Mouse (Mus musculus): ENCODE results near the gene L3mbtl4.
A peak's percentile ranks its signal among the peaks of the same experiment; 100 is the strongest.

L3mbtl4 gene

GRCm38 (mm10) chr17:68273527-68273926 lies at the start of gene L3mbtl4:
TSS of gene L3mbtl4 (plus strand) at chr17:68273797.
- DNase-seq = peak; percentile 8

- DNase-seq = no peak
Measured at GRCm38 (mm10) chr17:68230484-68230883, 43.1 kb upstream of the L3mbtl4 start.

GRCm38 (mm10) chr17:68235380-68235779 lies 38.2 kb upstream of the L3mbtl4 start:
- DNase-seq = peak; percentile 40

GRCm38 (mm10) chr17:68236992-68237391 lies 36.6 kb upstream of the L3mbtl4 start:
- DNase-seq = no peak

- no peak for DNase-seq
Measured at GRCm38 (mm10) chr17:68240171-68240570, 33.4 kb upstream of the L3mbtl4 start.

- no peak for DNase-seq
Measured at GRCm38 (mm10) chr17:68264835-68265557, 8.6 kb upstream of the L3mbtl4 start.

- DNase-seq = no peak
Measured at GRCm38 (mm10) chr17:68273954-68274353, 357 bp downstream of the L3mbtl4 start.

GRCm38 (mm10) chr17:68275138-68275537 lies 1.5 kb downstream of the L3mbtl4 start:
- DNase-seq = no peak

- DNase-seq = no peak
Measured at GRCm38 (mm10) chr17:68280915-68281314, 7.3 kb downstream of the L3mbtl4 start.

GRCm38 (mm10) chr17:68285119-68285782 lies 11.7 kb downstream of the L3mbtl4 start:
- DNase-seq = no peak

GRCm38 (mm10) chr17:68288094-68288493 lies 14.5 kb downstream of the L3mbtl4 start:
- no peak for DNase-seq

GRCm38 (mm10) chr17:68288699-68289098 lies 15.1 kb downstream of the L3mbtl4 start:
- DNase-seq = no peak

- DNase-seq = no peak
Measured at GRCm38 (mm10) chr17:68291713-68292364, 18.2 kb downstream of the L3mbtl4 start.

GRCm38 (mm10) chr17:68308381-68308780 lies 34.8 kb downstream of the L3mbtl4 start:
- DNase-seq = no peak

- DNase-seq = no peak
Measured at GRCm38 (mm10) chr17:68312286-68312927, 38.8 kb downstream of the L3mbtl4 start.

- DNase-seq = no peak
Measured at GRCm38 (mm10) chr17:68320940-68321339, 47.3 kb downstream of the L3mbtl4 start.

- no peak for DNase-seq
Measured at GRCm38 (mm10) chr17:68322607-68323006, 49.0 kb downstream of the L3mbtl4 start.

- no peak for DNase-seq
Measured at GRCm38 (mm10) chr17:68332225-68332624, 58.6 kb downstream of the L3mbtl4 start.

GRCm38 (mm10) chr17:68333382-68333781 lies 59.8 kb downstream of the L3mbtl4 start:
- DNase-seq = no peak

GRCm38 (mm10) chr17:68338917-68339553 lies 65.4 kb downstream of the L3mbtl4 start:
- no peak for DNase-seq

- DNase-seq = no peak
Measured at GRCm38 (mm10) chr17:68357687-68358086, 84.1 kb downstream of the L3mbtl4 start.

GRCm38 (mm10) chr17:68371101-68371500 lies 97.5 kb downstream of the L3mbtl4 start:
- DNase-seq = no peak

GRCm38 (mm10) chr17:68388481-68388880 lies 114.9 kb downstream of the L3mbtl4 start:
- no peak for DNase-seq

Measured in cerebellum, adult 11-12 months (tissue).